ENCODE assay signal across 7 mouse cellular contexts in genomic region chr1:91397927-91398259, GRCm38 (mm10). TPM values are rescaled to one million over a fixed set of nuclear protein-coding genes. Genes with fewer than 3 reads are reported as not detected.
DNase-seq lines count a peak whose midpoint lies in the region; ATAC-seq lines count a peak whose summit lies in the region.

No protein-coding gene starts in this region.

- ATAC-seq in neural tube, embryonic 11.5 days (ENCODE audit: insufficient read depth, low FRiP score, low TSS enrichment): no peak
- no peak for ATAC-seq in embryonic facial prominence, embryonic 11.5 days (replicated peaks; ENCODE audit: insufficient number of reproducible peaks, low FRiP score, low TSS enrichment, low read depth)
- no peak for ATAC-seq in hindbrain, embryonic 14.5 days (ENCODE audit: low FRiP score)

- H3K27ac ChIP-seq in neural tube, embryonic 11.5 days (ENCODE audit: low read depth, low read length): peak overlapping the region; percentile 67; the same call in 1 of the 2 replicates
- no peak overlapping the region; the same call in 1 of the 2 replicates for H3K27ac ChIP-seq in embryonic facial prominence, embryonic 11.5 days (replicated peaks; ENCODE audit: low read depth, low read length)
- peak overlapping the region; percentile 92 for H3K27ac ChIP-seq in hindbrain, embryonic 14.5 days

- H3K9me3 ChIP-seq in neural tube, embryonic 11.5 days (ENCODE audit: control insufficient read depth, low read length): no peaks in the 10 kb centered on the region
- H3K9me3 ChIP-seq in embryonic facial prominence, embryonic 11.5 days (replicated peaks; ENCODE audit: control insufficient read depth, low read length): no peaks in the 10 kb centered on the region
- H3K9me3 ChIP-seq in hindbrain, embryonic 14.5 days (ENCODE audit: control insufficient read depth, low read length): no peaks in the 10 kb centered on the region

- H3K9ac ChIP-seq in neural tube, embryonic 11.5 days (ENCODE audit: low read length): peak overlapping the region; percentile 86
- H3K9ac ChIP-seq in embryonic facial prominence, embryonic 11.5 days (replicated peaks; ENCODE audit: low read length): peak overlapping the region; percentile 94
- peak overlapping the region; percentile 86 for H3K9ac ChIP-seq in hindbrain, embryonic 14.5 days

- H3K4me3 ChIP-seq in neural tube, embryonic 11.5 days (ENCODE audit: low read depth, low read length): peak overlapping the region; percentile 86
- H3K4me3 ChIP-seq in embryonic facial prominence, embryonic 11.5 days (ENCODE audit: low read depth, low read length): peak overlapping the region; percentile 54
- H3K4me3 ChIP-seq in hindbrain, embryonic 14.5 days (replicated peaks; ENCODE audit: low read length): peak overlapping the region; percentile 89

- peaks cover 12% of the 10 kb centered on the region for H3K4me1 ChIP-seq in neural tube, embryonic 11.5 days (ENCODE audit: control insufficient read depth, insufficient read depth, low read length)
- no peaks in the 10 kb centered on the region for H3K4me1 ChIP-seq in embryonic facial prominence, embryonic 11.5 days (ENCODE audit: control insufficient read depth, insufficient read depth, low read length)
- H3K4me1 ChIP-seq in hindbrain, embryonic 14.5 days (replicated peaks; ENCODE audit: control insufficient read depth, insufficient read depth, low read length): peaks cover 27% of the 10 kb centered on the region

- WGBS in neural tube, embryonic 11.5 days: under 1% methylated on average over 12 of the region's 12 CpGs
- 0% methylated on average over 12 of the region's 12 CpGs for WGBS in embryonic facial prominence, embryonic 11.5 days
- 3% methylated on average over 12 of the region's 12 CpGs for WGBS in hindbrain, embryonic 14.5 days

- H3K27me3 ChIP-seq in neural tube, embryonic 11.5 days (ENCODE audit: control insufficient read depth, insufficient read depth, low read length): no peaks in the 10 kb centered on the region
- no peaks in the 10 kb centered on the region for H3K27me3 ChIP-seq in embryonic facial prominence, embryonic 11.5 days (ENCODE audit: control insufficient read depth, insufficient read depth, low read length)
- no peaks in the 10 kb centered on the region for H3K27me3 ChIP-seq in hindbrain, embryonic 14.5 days (ENCODE audit: control insufficient read depth, insufficient read depth, low read length)

- DNase-seq in neural tube, embryonic 11.5 days (ENCODE audit: low spot score): no peak
- no peak for DNase-seq in neural tube, embryonic 10.5 days (ENCODE audit: extremely low spot score, low spot score)
- no peak for DNase-seq in embryonic facial prominence, embryonic 11.5 days (ENCODE audit: low spot score)
- no peak for DNase-seq in hindbrain, embryonic 14.5 days (ENCODE audit: low spot score)
- peak; percentile 20 for DNase-seq in lung, postnatal 14 days
- no peak for DNase-seq in left cerebral cortex, adult 18-20 months (ENCODE audit: low spot score in 2 of 2)
- no peak for DNase-seq in embryo, embryonic 11 days

- H3K4me2 ChIP-seq in neural tube, embryonic 11.5 days (ENCODE audit: low read depth): peak overlapping the region; percentile 90
- H3K4me2 ChIP-seq in embryonic facial prominence, embryonic 11.5 days (ENCODE audit: low read depth, low read length): peak overlapping the region; percentile 79
- H3K4me2 ChIP-seq in hindbrain, embryonic 14.5 days (replicated peaks): peak overlapping the region; percentile 89

- H3K36me3 ChIP-seq in neural tube, embryonic 11.5 days (ENCODE audit: control insufficient read depth, insufficient read depth, low read length): no peaks in the 10 kb centered on the region; the same call in 1 of the 2 replicates
- H3K36me3 ChIP-seq in embryonic facial prominence, embryonic 11.5 days (replicated peaks; ENCODE audit: control insufficient read depth, insufficient read depth, low read depth, low read length): no peaks in the 10 kb centered on the region
- peaks cover 9% of the 10 kb centered on the region for H3K36me3 ChIP-seq in hindbrain, embryonic 14.5 days (replicated peaks; ENCODE audit: control insufficient read depth, insufficient read depth)

RNA-seq across cellular contexts. Expression of gene Ilkap, which starts 0.7 kb away (rescaled TPM):
- polyA plus RNA-seq in neural tube, embryonic 11.5 days (2014; fragmentation: Nextera tagmentation; extraction: Ambion mirVana): 165 and 178 TPM in 2 replicates
- 178 and 193 TPM in 2 replicates for polyA plus RNA-seq in embryonic facial prominence, embryonic 11.5 days (2014; fragmentation: Nextera tagmentation; extraction: Ambion mirVana)
- 132 and 143 TPM in 2 replicates for polyA plus RNA-seq in hindbrain, embryonic 14.5 days (2014; fragmentation: Nextera tagmentation; extraction: Ambion mirVana)
- 10 to 100 TPM; 60.1 to 64.3 TPM for total RNA-seq in left cerebral cortex, adult 18-20 months (2021)

RNA-seq across cellular contexts. Expression of gene Hes6, which starts 15.9 kb away (rescaled TPM):
- 282 and 316 TPM in 2 replicates for polyA plus RNA-seq in neural tube, embryonic 11.5 days (2014; fragmentation: Nextera tagmentation; extraction: Ambion mirVana)
- polyA plus RNA-seq in embryonic facial prominence, embryonic 11.5 days (2014; fragmentation: Nextera tagmentation; extraction: Ambion mirVana): 112 and 126 TPM in 2 replicates
- 125 and 129 TPM in 2 replicates for polyA plus RNA-seq in hindbrain, embryonic 14.5 days (2014; fragmentation: Nextera tagmentation; extraction: Ambion mirVana)
- total RNA-seq in left cerebral cortex, adult 18-20 months (2021): 10 to 100 TPM; 15.3 to 17.4 TPM

RNA-seq across cellular contexts. Expression of gene Erfe, which starts 31.7 kb away (rescaled TPM):
- polyA plus RNA-seq in neural tube, embryonic 11.5 days (2014; fragmentation: Nextera tagmentation; extraction: Ambion mirVana): 0.30 and 0.53 TPM in 2 replicates
- polyA plus RNA-seq in embryonic facial prominence, embryonic 11.5 days (2014; fragmentation: Nextera tagmentation; extraction: Ambion mirVana): 1.3 and 2.0 TPM in 2 replicates
- polyA plus RNA-seq in hindbrain, embryonic 14.5 days (2014; fragmentation: Nextera tagmentation; extraction: Ambion mirVana): 0.66 TPM in 1 of 2 replicates, not detected in the other
- total RNA-seq in left cerebral cortex, adult 18-20 months (2021): under 1 TPM; 0.30 to 0.58 TPM

RNA-seq across cellular contexts. Expression of gene Klhl30, which starts 47.1 kb away (rescaled TPM):
- 0.39 and 0.97 TPM in 2 replicates for polyA plus RNA-seq in neural tube, embryonic 11.5 days (2014; fragmentation: Nextera tagmentation; extraction: Ambion mirVana)
- 0.40 and 0.55 TPM in 2 replicates for polyA plus RNA-seq in embryonic facial prominence, embryonic 11.5 days (2014; fragmentation: Nextera tagmentation; extraction: Ambion mirVana)
- 0.25 and 0.37 TPM in 2 replicates for polyA plus RNA-seq in hindbrain, embryonic 14.5 days (2014; fragmentation: Nextera tagmentation; extraction: Ambion mirVana)
- total RNA-seq in left cerebral cortex, adult 18-20 months (2021): under 1 TPM; 0.26 to 0.30 TPM
